Mouse (Mus musculus) limb, embryonic 14.5 days (tissue): Measurements from ENCODE around the gene Phlpp1. TPM values are rescaled to one million over a fixed set of nuclear protein-coding genes. Genes with fewer than 3 reads are reported as not detected.
A peak's percentile ranks its signal among the peaks of the same experiment; 100 is the strongest.

Experiments used
- ATAC-seq: fragments of 200-750 bp; cut with Nextera tagmentation; 2 replicates; pipeline ENCODE4 v1.8.0; 2017; ENCODE audit warnings: low read depth, moderate number of reproducible peaks, moderate TSS enrichment; ENCODE audit not compliant: low FRiP score
- DNase-seq: peaks from one replicate; pipeline ENCODE4 v3.0.0-alpha.2; 2015; ENCODE audit warnings: low spot score
- H3K27ac ChIP-seq: fragments of 300-500 bp; sonication (generic); replicated peaks from 2 replicates; pipeline ENCODE4 v1.5.1; 2014; ENCODE audit warnings: low read depth, mild to moderate bottlenecking, low read length, moderate library complexity, mixed read lengths
- H3K27me3 ChIP-seq: fragments of 300-500 bp; sonication (generic); 2 replicates; pipeline ENCODE4 v1.6.1; 2014; ENCODE audit warnings: low read length, mixed read lengths; ENCODE audit not compliant: control insufficient read depth, insufficient read depth
- H3K36me3 ChIP-seq: fragments of 300-500 bp; sonication (generic); 2 replicates; pipeline ENCODE4 v1.6.1; 2014; ENCODE audit warnings: mild to moderate bottlenecking, low read length, moderate library complexity, mixed read lengths; ENCODE audit not compliant: control insufficient read depth, insufficient read depth
- H3K4me1 ChIP-seq: fragments of 300-500 bp; sonication (generic); 2 replicates; pipeline ENCODE4 v1.6.1; 2014; ENCODE audit warnings: antibody characterized with exemption, low read length, mixed read lengths; ENCODE audit not compliant: control insufficient read depth, insufficient read depth
- H3K4me2 ChIP-seq: fragments of 300-500 bp; sonication (generic); replicated peaks from 2 replicates; pipeline ENCODE4 v1.6.1; 2014; ENCODE audit warnings: low read depth, mild to moderate bottlenecking, low read length, moderate library complexity; ENCODE audit not compliant: severe bottlenecking
- H3K4me3 ChIP-seq: fragments of 300-500 bp; sonication (generic); replicated peaks from 2 replicates; pipeline ENCODE4 v1.5.1; 2014; ENCODE audit warnings: low read length
- H3K9ac ChIP-seq: fragments of 300-500 bp; sonication (generic); 2 replicates; pipeline ENCODE4 v1.6.1; 2014; ENCODE audit warnings: mild to moderate bottlenecking, low read depth, low read length, moderate library complexity; ENCODE audit not compliant: severe bottlenecking
- H3K9me3 ChIP-seq: fragments of 300-500 bp; sonication (generic); 2 replicates; pipeline ENCODE4 v1.6.1; 2016; ENCODE audit warnings: low read length; ENCODE audit not compliant: control insufficient read depth
- POLR2A ChIP-seq: fragments of 200-500 bp; IDR thresholded peaks from 2 replicates; pipeline ENCODE4 v1.8.0; 2012; ENCODE audit warnings: inconsistent platforms, mild to moderate bottlenecking, moderate library complexity, borderline replicate concordance; ENCODE audit not compliant: insufficient read depth, insufficient read length; ENCODE audit errors: extremely low read depth
- WGBS: fragments of 180-500 bp; shearing (Covaris S2); extraction: QIAGEN DNeasy Blood & Tissue Kit; methylation state at CpG from one replicate; pipeline ENCODE4 v1.1.7; 2014; 5-methylcytosine and 5-hydroxymethylcytosine counted together
- polyA plus RNA-seq, 2 experiments: library from polyadenylated mRNA; depleted of rRNA in 1 of 2; stranded (reverse) in 1 of 2; unstranded in 1 of 2; fragments of >200 nt; fragmentation: Nextera tagmentation in 1 of 2; extraction: Ambion mirVana in 1 of 2; gene quantifications; 2 replicates each; pipeline versions ENCODE4 v1.2.1 to v1.2.3; 2012 to 2014

Phlpp1 gene
- polyA plus RNA-seq, 2 experiments, result 3.9 to 9.3 TPM

DNA sequence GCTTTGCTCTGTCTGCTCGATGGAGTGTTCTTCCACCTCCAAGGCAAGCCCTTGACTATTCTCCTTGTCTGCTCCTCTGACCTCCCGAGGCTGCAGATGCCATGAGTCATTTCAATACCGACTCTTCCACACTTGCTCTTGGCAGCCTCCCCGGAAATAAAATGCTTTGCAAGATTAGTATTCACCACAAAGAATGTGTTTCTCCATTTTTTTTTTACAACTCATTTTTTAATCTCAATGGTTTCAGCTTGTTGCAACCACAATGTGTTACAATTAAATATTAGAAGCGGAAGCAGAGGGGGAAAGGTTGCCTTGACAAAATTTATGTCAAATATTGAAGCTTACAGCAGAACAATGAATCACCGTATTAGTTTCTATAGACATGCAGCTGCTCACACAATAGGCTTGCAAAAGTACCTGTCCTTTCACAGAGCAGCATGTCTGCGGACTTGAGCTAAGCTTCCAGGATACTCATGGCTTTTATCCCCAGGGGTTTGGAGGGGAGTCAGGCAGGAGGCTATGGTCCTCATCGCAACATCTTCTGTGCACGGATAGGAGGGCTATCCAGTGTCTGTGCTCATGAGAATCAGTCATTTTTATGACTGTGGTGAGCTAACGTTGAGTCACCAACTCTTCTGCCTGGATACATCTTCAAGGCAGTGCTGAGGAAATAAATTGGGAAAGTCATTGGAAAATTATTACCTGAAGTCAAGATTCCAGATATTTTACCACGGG lies 229.5 kb downstream of the Phlpp1 start:
- Histone ChIP-seq H3K27me3 (no peaks in the 10 kb centered on the region), H3K27ac (no peak overlapping the region), H3K4me2 (no peak overlapping the region), H3K9me3 (no peaks in the 10 kb centered on the region), H3K4me1 (no peaks in the 10 kb centered on the region), H3K4me3 (no peak overlapping the region), H3K9ac (no peak overlapping the region), H3K36me3 (no peaks in the 10 kb centered on the region)
- TF ChIP-seq POLR2A, result no peak
- ATAC-seq, result 0 out of 2 replicates have a peak, but pooled peaks have one; percentile 15
- no peak for DNase-seq
- 62% methylated on average over 11 of the region's 11 CpGs for WGBS

GRCm38 (mm10) chr1:106403011-106403501 lies 231.5 kb downstream of the Phlpp1 start:
- H3K27ac ChIP-seq, result no peak overlapping the region
- 89% methylated on average over 6 of the region's 6 CpGs for WGBS
- H3K27me3 ChIP-seq, result no peaks in the 10 kb centered on the region
- H3K9me3 ChIP-seq, result no peaks in the 10 kb centered on the region
- no peak overlapping the region for H3K4me3 ChIP-seq
- no peak for TF ChIP-seq POLR2A
- no peaks in the 10 kb centered on the region for H3K4me1 ChIP-seq
- H3K4me2 ChIP-seq, result no peak overlapping the region
- DNase-seq, result no peak
- no peak overlapping the region for H3K9ac ChIP-seq
- ATAC-seq, result no peak
- H3K36me3 ChIP-seq, result no peaks in the 10 kb centered on the region

DNA sequence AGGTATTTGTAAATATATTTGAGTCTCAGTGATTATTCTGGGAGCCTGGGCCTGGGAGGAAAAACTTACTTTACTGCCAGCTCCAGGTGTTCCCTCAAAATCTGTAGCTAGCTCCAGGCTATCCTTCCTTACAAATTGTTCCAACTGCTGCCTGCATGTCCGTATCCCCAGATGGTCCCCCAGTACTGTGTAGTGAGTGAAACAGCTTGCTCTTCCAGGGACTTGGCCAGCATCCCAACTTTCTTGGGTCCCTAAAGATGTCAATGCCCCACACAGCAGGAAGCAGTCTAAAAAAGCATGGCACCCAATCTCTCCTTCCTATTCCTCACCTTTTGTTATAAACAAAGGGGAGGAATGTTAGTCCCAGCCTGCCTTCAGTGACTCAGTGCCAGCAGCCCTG lies 235.3 kb downstream of the Phlpp1 start:
- no peak overlapping the region for H3K27ac ChIP-seq
- DNase-seq, result no peak
- 67% methylated on average over 1 of the region's 1 CpGs for WGBS

DNA sequence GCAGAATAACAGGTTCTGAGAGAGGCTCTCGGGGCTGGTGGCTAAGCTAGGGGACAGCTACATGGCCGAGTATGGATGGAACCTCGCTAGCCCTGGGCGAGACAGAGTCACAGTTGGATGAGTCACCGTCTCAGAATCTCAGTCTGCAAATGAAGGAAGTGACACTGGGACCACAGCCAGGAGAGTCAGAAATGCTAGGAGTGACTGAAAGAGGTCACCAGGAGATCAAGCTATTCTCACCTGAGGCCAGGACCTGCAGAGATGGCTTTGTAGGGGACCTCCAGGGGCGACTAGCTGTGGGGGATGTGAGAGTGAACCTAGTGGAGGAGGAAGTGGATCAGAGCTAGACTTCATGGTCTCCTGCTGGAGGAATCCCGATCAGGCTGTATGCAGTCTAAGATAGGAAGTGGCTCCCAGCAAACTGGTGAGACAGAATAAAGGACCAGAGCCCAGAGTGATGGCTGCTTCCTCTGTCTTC lies 236.4 kb downstream of the Phlpp1 start:
- Histone ChIP-seq H3K27ac (no peak overlapping the region), H3K27me3 (no peaks in the 10 kb centered on the region), H3K36me3 (no peaks in the 10 kb centered on the region), H3K4me2 (no peak overlapping the region), H3K4me3 (no peak overlapping the region), H3K4me1 (no peaks in the 10 kb centered on the region), H3K9me3 (no peaks in the 10 kb centered on the region), H3K9ac (no peak overlapping the region)
- DNase-seq (no peak), ATAC-seq (no peak)
- WGBS, result 63% methylated on average over 7 of the region's 7 CpGs
- no peak for TF ChIP-seq POLR2A

More for the DNA sequence above, 235.3 kb downstream of the Phlpp1 start:
- no peak overlapping the region for H3K4me2 ChIP-seq
- no peak overlapping the region for H3K9ac ChIP-seq
- H3K4me1 ChIP-seq, result no peaks in the 10 kb centered on the region
- no peak for TF ChIP-seq POLR2A
- H3K27me3 ChIP-seq, result no peaks in the 10 kb centered on the region
- no peaks in the 10 kb centered on the region for H3K9me3 ChIP-seq
- no peak for ATAC-seq
- H3K36me3 ChIP-seq, result no peaks in the 10 kb centered on the region
- H3K4me3 ChIP-seq, result no peak overlapping the region

DNA sequence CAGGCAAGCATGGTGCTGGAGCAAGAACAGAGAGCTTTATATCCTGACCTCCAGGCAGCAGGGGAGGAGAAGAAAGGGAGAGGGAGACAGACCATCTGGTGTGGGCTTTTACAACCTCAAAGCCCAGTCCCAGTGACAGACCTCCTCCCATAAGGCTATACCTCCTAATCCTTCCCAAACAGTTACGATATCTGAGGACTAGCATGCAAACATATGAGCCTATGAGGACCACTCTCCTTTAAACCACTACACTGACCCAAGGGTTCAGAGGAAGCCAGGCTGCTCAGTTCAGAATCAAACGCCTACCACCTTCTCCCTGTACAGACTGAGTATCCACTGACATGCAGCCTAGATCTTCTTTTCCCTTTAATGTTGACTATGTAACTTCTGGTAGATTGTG lies 239.3 kb downstream of the Phlpp1 start:
- Histone ChIP-seq H3K4me1 (no peaks in the 10 kb centered on the region), H3K4me2 (no peak overlapping the region), H3K36me3 (no peaks in the 10 kb centered on the region), H3K9me3 (no peaks in the 10 kb centered on the region), H3K4me3 (no peak overlapping the region), H3K9ac (no peak overlapping the region), H3K27me3 (no peaks in the 10 kb centered on the region), H3K27ac (no peak overlapping the region)
- no peak for ATAC-seq
- no peak for TF ChIP-seq POLR2A
- DNase-seq, result no peak
- WGBS, result 70% methylated on average over 2 of the region's 2 CpGs
